Mouse (Mus musculus) stomach, postnatal 0 days (tissue): Measurements from ENCODE around the gene Psme4. TPM values are rescaled to one million over a fixed set of nuclear protein-coding genes. Genes with fewer than 3 reads are reported as not detected.

Source experiments
- ATAC-seq: fragments of 200-750 bp; cut with Nextera tagmentation; 2 replicates; pipeline ENCODE4 v1.8.0; 2017; ENCODE audit not compliant: low FRiP score, low TSS enrichment
- DNase-seq: peaks from one replicate; pipeline ENCODE4 v3.0.0-alpha.2; 2016; ENCODE audit warnings: low spot score
- H3K27ac ChIP-seq: fragments of 300-500 bp; sonication (generic); replicated peaks from 2 replicates; pipeline ENCODE4 v1.5.1; 2014; ENCODE audit warnings: mild to moderate bottlenecking, control low read depth
- H3K27me3 ChIP-seq: fragments of 300-500 bp; sonication (generic); 2 replicates; pipeline ENCODE4 v1.6.1; 2014; ENCODE audit warnings: low read length; ENCODE audit not compliant: control insufficient read depth, insufficient read depth
- H3K36me3 ChIP-seq: fragments of 300-500 bp; sonication (generic); 2 replicates; pipeline ENCODE4 v1.6.1; 2014; ENCODE audit warnings: low read length, mixed read lengths; ENCODE audit not compliant: control insufficient read depth, insufficient read depth
- H3K4me1 ChIP-seq: fragments of 300-500 bp; sonication (generic); replicated peaks from 2 replicates; pipeline ENCODE4 v1.6.1; 2014; ENCODE audit warnings: antibody characterized with exemption; ENCODE audit not compliant: control insufficient read depth, insufficient read depth
- H3K4me2 ChIP-seq: fragments of 300-500 bp; sonication (generic); replicated peaks from 2 replicates; pipeline ENCODE4 v1.6.1; 2014; ENCODE audit warnings: low read depth, mild to moderate bottlenecking, control low read depth, moderate library complexity
- H3K4me3 ChIP-seq: fragments of 300-500 bp; sonication (generic); 2 replicates; pipeline ENCODE4 v1.5.1; 2014; ENCODE audit warnings: low read depth, low read length, control low read depth
- H3K9ac ChIP-seq: fragments of 300-500 bp; sonication (generic); 2 replicates; pipeline ENCODE4 v1.6.1; 2014; ENCODE audit warnings: mild to moderate bottlenecking, low read length, control low read depth, mixed read lengths
- H3K9me3 ChIP-seq: fragments of 300-500 bp; sonication (generic); 2 replicates; pipeline ENCODE4 v1.6.1; 2016; ENCODE audit warnings: low read length; ENCODE audit not compliant: control insufficient read depth
- CTCF ChIP-seq: IDR thresholded peaks from 2 replicates; pipeline ENCODE4 v1.5.1; 2016; ENCODE audit warnings: antibody characterized with exemption, low read depth, mild to moderate bottlenecking, moderate library complexity
- EP300 ChIP-seq: optimal IDR thresholded peaks from 2 replicates; pipeline ENCODE3; 2016; ENCODE audit warnings: antibody characterized with exemption
- WGBS: fragments of 180-500 bp; shearing (Covaris S2); extraction: QIAGEN DNeasy Blood & Tissue Kit; methylation state at CpG from one replicate; pipeline ENCODE4 v1.1.7; 2014; 5-methylcytosine and 5-hydroxymethylcytosine counted together
- polyA plus RNA-seq: library from polyadenylated mRNA; unstranded; fragments of >200 nt; fragmentation: Nextera tagmentation; extraction: Ambion mirVana; gene quantifications from 2 replicates; pipeline ENCODE4 v1.2.1, GENCODE M21; 2015

Gene Psme4
- polyA plus RNA-seq, 1 experiment from 2014 or later: 9.9 TPM

DNA sequence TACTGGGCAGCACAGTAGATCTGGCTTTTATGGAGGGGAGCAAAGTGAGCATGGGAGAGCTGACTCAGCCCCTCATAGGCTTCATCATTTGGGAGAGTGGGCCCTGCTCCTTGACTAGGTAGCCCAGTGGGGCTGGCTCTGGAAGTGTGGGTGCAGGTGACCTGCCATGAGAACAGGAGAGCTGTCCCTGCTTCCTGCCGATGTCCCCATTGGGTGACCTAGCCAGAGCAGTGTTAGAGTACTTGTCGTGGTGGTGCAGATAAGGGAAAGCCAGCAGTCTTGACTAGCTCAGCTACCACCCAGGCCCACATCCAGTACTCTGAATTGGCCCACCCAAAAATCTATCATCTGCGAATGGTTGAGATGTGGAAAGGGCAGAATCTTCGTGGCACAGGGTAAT, 6.0 kb downstream of the Psme4 start:
- Histone ChIP-seq H3K9me3 (no peaks in the 10 kb centered on the region), H3K36me3 (no peaks in the 10 kb centered on the region), H3K27ac (no peak overlapping the region), H3K27me3 (no peaks in the 10 kb centered on the region), H3K9ac (no peak overlapping the region), H3K4me3 (no peak overlapping the region), H3K4me1 (no peaks in the 10 kb centered on the region), H3K4me2 (no peak overlapping the region)
- 67% methylated on average over 4 of the region's 4 CpGs for WGBS
- ATAC-seq: 0 out of 2 replicates have a peak, but pooled peaks have one; percentile 38
- TF ChIP-seq EP300 (no peak), CTCF (no peak)
- no peak for DNase-seq

DNA sequence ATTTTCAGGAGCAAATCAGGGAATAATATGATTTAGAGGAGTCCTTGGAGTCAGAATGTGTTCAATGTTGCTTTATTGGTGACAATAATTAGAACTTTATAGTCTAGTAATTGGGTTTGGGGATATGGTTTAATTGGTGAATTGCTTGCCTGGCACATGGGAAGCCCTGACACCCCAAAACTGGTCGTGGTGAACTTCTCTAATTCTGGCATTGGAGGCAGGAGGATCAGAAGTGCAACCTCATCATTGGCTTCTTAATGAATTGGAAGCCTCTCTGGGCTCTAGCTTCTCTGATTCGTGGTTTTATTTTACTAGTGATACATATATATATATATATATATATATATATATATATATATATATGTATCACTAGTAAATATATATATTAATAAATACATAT, 9.4 kb downstream of the Psme4 start:
- WGBS: 83% methylated on average over 2 of the region's 2 CpGs
- no peak for DNase-seq
- Histone ChIP-seq H3K27ac (no peak overlapping the region), H3K36me3 (no peaks in the 10 kb centered on the region), H3K9me3 (no peaks in the 10 kb centered on the region), H3K9ac (no peak overlapping the region), H3K4me2 (no peak overlapping the region), H3K4me3 (no peak overlapping the region), H3K4me1 (no peaks in the 10 kb centered on the region), H3K27me3 (no peaks in the 10 kb centered on the region)
- TF ChIP-seq CTCF (no peak), EP300 (no peak)
- ATAC-seq: no peak

DNA sequence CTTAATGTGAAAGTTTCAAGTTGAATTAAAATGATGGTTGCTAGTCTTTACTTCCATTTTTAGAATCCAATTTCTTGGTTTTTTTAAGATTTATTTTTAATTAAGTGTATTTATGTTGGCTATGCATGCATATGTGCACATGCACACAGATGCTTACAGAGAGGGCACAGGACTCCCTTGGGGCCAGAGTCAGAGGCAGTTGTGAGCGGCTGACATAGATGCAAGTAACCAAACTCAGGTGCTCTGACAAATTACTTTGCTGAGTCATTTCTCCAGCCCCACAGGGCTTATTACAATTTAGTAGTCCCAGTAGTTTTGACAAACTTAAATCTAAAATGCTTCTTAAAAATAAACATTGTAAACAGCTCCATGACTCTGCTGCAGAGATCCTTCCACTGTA, 10.1 kb downstream of the Psme4 start:
- ATAC-seq (no peak), DNase-seq (no peak)
- H3K27ac ChIP-seq: no peak overlapping the region
- WGBS: 91% methylated on average over 1 of the region's 1 CpGs
- H3K4me1 ChIP-seq: no peaks in the 10 kb centered on the region
- H3K4me2 ChIP-seq: no peak overlapping the region
- no peak overlapping the region for H3K9ac ChIP-seq
- H3K4me3 ChIP-seq: no peak overlapping the region
- TF ChIP-seq CTCF (no peak), EP300 (no peak)
- H3K36me3 ChIP-seq: no peaks in the 10 kb centered on the region
- no peaks in the 10 kb centered on the region for H3K9me3 ChIP-seq
- no peaks in the 10 kb centered on the region for H3K27me3 ChIP-seq

DNA sequence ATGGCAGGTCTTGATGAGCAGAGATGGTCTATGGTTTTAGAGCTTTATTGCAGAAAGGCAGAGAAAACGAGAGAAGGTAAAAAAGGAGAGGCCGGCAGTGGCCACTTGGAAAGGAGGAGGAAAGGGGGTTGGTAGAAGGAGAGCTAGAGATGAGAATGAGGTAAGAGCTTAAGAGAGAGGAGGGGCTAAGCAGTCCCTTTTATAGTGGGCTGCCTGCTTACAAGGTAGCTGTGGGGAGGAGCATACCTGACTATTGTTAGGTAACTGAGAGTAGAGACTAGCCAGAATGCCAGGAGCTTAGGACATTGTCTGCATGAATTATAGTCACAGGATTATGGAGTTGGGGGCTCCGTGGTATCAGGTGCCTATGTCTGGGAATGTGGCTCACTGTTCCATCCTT, 14.0 kb downstream of the Psme4 start:
- H3K9ac ChIP-seq: no peak overlapping the region
- ATAC-seq (no peak), DNase-seq (no peak)
- H3K4me3 ChIP-seq: no peak overlapping the region
- TF ChIP-seq EP300: no peak
- TF ChIP-seq CTCF: no peak
- no peaks in the 10 kb centered on the region for H3K4me1 ChIP-seq
- no peaks in the 10 kb centered on the region for H3K9me3 ChIP-seq
- no peaks in the 10 kb centered on the region for H3K36me3 ChIP-seq
- no peak overlapping the region for H3K4me2 ChIP-seq
- H3K27me3 ChIP-seq: no peaks in the 10 kb centered on the region
- H3K27ac ChIP-seq: no peak overlapping the region
- WGBS: 63% methylated on average over 3 of the region's 3 CpGs

DNA sequence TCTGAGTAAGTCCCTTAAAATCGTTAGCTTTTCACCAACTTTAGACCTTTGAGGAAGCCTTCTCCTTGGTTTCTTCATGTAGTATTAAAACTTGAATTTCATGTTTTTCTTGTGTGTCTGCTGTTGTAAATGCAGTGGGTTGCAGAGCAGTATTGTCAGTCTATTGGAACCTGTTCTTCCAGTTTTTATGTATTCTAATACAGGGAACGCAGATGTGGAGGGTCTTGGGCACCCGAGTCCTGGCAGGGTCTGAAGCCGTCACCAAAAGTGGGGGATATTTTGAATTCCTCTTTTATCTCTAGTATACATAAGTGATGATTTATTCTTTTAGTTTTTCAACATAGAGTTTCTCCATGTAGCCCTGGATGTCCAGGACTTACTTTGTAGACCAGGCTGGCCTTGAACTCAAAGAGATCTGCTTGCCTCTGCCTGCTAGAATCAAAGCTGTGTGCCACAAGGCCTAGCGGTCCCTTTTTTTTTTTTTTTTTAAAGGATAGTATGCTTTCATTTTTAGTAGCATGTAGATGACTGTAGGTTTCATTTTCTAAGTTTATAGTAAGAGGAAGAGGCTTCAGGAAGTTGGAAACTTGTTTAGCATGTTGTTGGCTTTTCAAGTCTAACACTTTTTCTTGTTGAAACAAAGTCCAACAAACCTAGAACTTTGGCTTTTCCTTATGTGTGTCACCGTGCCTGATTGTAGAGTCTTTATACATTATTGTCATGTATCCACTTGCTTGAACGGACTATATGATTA, 14.9 kb downstream of the Psme4 start:
- 71% methylated on average over 7 of the region's 7 CpGs for WGBS
- Histone ChIP-seq H3K9ac (no peak overlapping the region), H3K4me3 (no peak overlapping the region), H3K9me3 (no peaks in the 10 kb centered on the region), H3K4me2 (no peak overlapping the region), H3K36me3 (no peaks in the 10 kb centered on the region), H3K4me1 (no peaks in the 10 kb centered on the region), H3K27me3 (no peaks in the 10 kb centered on the region), H3K27ac (no peak overlapping the region)
- no peak for TF ChIP-seq CTCF
- no peak for TF ChIP-seq EP300
- no peak for ATAC-seq
- DNase-seq: no peak

DNA sequence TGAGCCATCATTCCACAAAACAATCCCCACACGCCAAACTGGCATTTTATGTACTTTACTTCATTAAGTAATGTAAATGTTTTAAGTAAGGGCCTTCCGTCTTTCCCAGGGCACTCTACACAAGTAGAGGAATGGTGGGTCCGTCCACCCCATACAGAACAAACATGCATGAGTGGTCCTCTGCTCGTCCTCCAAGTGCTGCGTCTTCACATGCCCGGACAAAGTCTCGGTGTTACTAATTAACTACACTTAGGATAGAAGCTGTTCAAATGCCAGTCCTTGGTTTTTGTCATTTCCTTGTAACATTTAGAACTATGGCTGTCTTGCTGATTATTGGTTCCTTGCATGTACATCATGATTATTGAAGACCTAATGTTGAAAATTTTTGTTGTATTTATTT, 21.2 kb downstream of the Psme4 start:
- no peaks in the 10 kb centered on the region for H3K36me3 ChIP-seq
- H3K9ac ChIP-seq: no peak overlapping the region
- no peak overlapping the region for H3K4me3 ChIP-seq
- H3K27me3 ChIP-seq: no peaks in the 10 kb centered on the region
- DNase-seq (no peak), ATAC-seq (no peak)
- H3K27ac ChIP-seq: no peak overlapping the region
- TF ChIP-seq EP300: no peak
- TF ChIP-seq CTCF: no peak
- no peaks in the 10 kb centered on the region for H3K9me3 ChIP-seq
- WGBS: 70% methylated on average over 7 of the region's 7 CpGs
- no peaks in the 10 kb centered on the region for H3K4me1 ChIP-seq
- no peak overlapping the region for H3K4me2 ChIP-seq
